Mouse (Mus musculus) hindlimb bud, embryonic 11.5 days (tissue): ENCODE measurements around the gene Gfod1.

ENCODE experiments used
- DNase-seq: peaks from one replicate; pipeline ENCODE4 v3.0.0-alpha.2; 2012; ENCODE audit warnings: low read depth, low spot score; ENCODE audit errors: extremely low spot score

Gene Gfod1

GRCm38 (mm10) chr13:43208914-43209439 is 95.0 kb downstream of the Gfod1 start:
- DNase-seq: no peak

DNA sequence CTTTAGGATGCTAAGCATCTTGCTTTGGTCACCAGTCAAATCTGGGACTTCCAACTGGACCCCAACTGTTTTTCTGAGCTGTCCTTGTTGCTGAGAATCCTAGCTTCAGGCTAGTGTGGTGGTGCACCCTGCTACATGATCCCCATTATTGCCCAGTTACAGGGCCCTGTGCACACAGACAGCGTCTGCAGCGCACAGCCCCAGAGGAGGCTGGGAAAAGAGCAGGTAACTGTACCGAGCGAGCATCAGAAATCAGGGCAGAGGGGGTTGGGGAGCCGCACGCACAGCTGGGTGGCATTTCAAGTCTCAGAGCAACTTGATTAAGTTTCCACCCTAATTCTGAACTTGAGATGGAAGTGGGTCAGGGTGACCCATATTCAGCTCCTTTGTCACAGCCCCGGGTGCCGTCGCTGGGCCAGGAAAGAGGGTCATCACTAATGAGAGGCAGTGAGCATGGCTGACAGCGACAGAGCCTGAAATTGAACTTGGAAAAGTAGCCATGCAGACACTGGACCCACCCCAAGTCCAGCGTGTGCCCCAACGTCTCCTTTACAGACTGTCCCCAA is 97.8 kb downstream of the Gfod1 start:
- no peak for DNase-seq

GRCm38 (mm10) chr13:43203641-43204040 is 100.3 kb downstream of the Gfod1 start:
- DNase-seq: no peak

DNA sequence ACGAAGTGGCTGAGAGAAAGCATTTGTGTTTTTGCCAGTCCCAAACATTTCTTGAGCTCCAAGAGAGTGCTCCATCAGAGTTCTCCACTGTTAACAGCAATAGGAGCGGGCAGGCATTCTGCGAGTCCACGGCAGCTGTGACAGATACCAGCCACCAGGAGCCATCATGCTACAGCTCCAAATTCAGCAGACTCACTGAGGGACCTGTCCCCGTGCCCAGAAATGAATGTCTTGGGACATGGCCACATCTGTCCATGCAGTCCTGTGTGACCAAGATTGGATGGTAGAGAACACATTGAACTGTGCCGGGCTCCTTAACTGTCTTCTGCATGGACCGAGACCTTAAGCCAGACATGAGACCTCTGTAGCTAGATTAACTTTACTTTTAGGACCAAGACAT is 100.7 kb downstream of the Gfod1 start:
- DNase-seq: no peak

- DNase-seq: no peak
Measured at GRCm38 (mm10) chr13:43202351-43202750, 101.6 kb downstream of the Gfod1 start.

- DNase-seq: no peak
Measured at GRCm38 (mm10) chr13:43201033-43201432, 102.9 kb downstream of the Gfod1 start.

GRCm38 (mm10) chr13:43200473-43200872 is 103.5 kb downstream of the Gfod1 start:
- no peak for DNase-seq

DNA sequence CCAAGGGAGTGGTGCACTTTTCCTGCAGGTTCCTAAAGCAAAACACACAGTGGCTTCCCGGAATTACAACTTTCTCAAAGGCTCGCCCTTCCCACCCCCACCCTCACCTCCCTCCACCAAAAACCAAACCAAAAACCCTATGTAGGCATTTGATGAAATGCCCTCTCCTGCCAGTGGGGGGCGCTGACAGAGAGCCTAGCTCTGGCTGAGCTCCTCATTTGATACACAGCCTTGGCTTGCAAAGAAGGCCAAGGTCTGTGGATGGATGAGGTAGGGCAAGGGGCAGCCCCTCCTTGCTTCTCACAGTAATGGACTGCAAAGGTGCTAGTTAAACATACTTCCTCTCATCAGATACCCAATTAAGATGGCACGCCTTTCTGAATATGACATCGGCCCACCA is 104.2 kb downstream of the Gfod1 start:
- DNase-seq: no peak

DNA sequence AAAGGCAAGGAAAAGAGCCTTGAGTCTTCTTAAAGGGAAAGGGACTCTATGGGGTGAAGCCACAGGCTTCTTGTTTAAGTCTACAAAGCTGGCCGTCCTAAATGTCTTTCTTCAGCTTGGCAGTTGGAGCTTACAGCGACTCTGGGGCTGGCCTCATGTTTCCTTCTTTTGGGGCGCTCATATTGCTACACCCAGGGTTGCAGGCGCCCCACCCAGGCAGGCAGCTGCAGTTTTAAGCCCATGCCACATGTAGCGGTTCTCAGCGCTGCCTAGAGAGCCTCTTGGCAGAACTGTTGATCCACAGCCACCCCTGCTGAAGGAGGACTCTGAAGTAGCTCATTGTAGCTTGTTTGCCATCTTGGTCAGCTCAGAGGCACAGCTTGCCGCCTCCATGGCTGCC is 104.7 kb downstream of the Gfod1 start:
- DNase-seq: no peak

DNA sequence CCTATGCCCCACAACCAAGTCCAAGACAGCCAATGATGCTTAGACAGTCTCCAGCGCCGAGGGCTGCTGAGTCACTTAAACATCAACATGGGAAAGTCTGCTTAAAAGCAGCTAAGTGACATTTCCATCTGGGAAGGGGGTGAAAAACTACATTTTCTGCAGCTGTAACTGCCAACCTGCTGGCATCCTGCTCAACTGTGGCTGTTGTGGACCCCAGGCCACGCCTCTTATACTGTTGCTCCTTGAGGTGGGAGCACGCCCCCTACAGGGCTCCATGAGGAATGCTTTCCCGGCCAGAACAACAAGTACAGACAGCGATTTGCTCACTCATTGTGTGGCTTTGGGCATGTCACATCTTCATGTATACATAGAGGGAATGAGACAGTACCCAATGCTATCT is 106.8 kb downstream of the Gfod1 start:
- no peak for DNase-seq

GRCm38 (mm10) chr13:43196000-43196399 is 108.0 kb downstream of the Gfod1 start:
- no peak for DNase-seq

GRCm38 (mm10) chr13:43193932-43194331 is 110.0 kb downstream of the Gfod1 start:
- no peak for DNase-seq

DNA sequence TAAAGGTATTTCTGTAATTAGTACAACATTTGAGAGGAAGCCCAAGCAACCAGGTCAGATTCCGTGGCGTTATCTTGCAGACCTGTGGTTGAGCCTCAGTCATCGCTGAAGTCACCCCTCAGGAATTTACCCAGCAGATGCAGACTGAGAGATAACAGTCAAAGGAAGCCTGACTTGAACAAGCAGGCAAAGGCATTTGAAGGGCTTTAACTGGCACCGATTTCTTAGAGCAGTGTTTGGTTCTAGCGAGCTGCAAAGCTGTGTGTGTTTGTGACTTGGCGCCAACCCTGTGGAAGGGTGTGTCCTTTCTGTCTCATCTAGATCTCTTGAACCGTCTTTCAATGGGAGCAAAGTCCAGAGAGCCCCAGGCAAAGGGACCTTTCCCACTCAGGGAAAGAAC is 110.7 kb downstream of the Gfod1 start:
- DNase-seq: no peak

- DNase-seq: no peak
Measured at GRCm38 (mm10) chr13:43191741-43192192, 112.2 kb downstream of the Gfod1 start.

- no peak for DNase-seq
Measured at GRCm38 (mm10) chr13:43191290-43191689, 112.7 kb downstream of the Gfod1 start.

DNA sequence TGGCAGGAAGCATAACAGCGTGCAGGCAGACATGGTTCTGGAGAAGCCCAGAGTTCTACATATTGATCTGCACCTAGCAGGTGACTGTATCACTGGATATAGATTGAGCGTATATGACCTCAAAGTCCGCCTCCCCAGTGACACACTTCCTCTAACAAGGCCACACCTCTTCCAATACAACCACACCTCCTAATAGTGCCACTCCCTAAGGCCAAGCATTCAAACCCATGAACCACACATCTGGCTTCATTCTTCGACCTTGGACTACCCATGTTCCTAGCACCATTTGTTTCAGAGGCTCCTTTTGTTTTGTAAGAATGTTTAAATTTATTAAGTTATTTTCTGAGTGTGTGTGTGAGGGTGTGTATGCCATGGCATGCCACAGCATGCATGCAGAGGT is 116.2 kb downstream of the Gfod1 start:
- DNase-seq: no peak

DNA sequence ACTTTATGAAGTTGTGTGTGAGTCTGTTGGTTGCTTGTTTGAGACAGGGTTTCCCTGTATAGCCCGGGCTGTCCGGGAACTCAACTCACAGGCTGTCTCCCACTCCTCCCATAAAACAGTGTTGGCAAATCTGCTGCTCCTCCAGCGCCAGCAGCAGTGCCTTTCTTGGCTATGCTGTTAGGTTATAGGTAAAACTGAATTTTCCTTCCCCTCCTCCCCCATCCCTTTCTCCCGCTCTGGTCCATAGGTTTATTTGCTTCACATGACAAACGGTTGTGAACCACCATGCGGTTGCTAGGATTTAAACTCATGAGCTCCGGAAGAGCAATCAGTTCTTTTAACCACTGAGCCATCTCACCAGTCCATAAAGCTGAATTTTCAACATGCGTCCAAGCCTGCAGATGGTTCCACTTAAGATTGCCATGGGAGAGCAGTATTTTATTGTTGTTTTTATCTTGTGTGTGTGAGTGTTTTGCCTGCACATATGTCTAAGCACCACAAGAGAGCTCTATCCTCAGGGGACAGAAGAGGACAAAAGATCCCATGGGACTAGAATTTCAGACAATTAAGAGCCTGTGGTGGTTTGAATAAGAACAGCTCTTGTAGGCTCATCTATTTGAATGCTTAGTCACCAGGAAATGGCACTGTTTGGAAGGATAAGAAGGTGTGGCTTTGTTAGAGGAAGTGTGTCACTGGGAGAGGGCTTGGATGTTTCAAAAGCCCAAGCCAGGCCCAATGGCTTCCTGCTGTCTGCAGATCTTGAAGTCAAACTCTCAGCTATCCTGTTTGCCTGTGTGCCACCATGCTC is 120.5 kb downstream of the Gfod1 start:
- DNase-seq: peak; percentile 28

DNA sequence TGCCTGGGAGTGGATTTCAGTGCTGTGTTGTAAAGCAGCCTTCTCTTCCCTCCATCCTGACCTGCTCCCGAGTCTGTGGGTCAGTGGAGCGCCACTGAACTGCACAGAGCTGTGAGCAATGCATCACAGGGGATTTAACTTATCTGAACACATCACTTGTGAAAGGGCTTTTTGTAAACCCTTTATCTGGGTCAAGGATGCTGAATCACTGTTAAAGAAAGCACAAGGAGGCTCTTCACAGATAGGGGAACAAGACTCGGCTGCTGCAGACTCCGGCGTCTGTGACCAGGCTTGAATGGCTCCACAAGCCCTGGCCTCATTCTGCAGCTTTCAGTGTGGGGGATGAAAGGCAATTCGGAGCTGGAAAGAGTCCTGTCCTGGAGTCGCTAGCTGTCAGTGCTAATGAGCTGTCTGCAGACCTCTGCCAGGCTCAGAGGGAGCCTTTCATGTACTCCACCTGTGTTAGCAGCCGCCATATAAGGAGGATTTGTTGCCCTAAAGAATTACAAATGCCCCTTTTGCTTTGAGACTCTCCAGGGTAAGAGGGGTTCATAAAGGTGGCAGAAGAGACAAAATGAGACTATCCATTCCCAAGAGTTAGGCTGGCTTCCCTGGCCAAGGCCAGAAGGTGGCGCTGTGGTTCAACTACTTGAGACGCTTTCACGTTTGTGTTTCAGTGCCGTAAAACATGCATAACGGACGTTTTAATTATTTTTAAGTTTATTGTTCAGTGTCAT is 121.3 kb downstream of the Gfod1 start:
- peak; percentile 89 for DNase-seq

GRCm38 (mm10) chr13:43181104-43181503 is 122.9 kb downstream of the Gfod1 start:
- no peak for DNase-seq

- no peak for DNase-seq
Measured at GRCm38 (mm10) chr13:43177317-43177716, 126.7 kb downstream of the Gfod1 start.

GRCm38 (mm10) chr13:43176676-43177075 is 127.3 kb downstream of the Gfod1 start:
- no peak for DNase-seq

DNA sequence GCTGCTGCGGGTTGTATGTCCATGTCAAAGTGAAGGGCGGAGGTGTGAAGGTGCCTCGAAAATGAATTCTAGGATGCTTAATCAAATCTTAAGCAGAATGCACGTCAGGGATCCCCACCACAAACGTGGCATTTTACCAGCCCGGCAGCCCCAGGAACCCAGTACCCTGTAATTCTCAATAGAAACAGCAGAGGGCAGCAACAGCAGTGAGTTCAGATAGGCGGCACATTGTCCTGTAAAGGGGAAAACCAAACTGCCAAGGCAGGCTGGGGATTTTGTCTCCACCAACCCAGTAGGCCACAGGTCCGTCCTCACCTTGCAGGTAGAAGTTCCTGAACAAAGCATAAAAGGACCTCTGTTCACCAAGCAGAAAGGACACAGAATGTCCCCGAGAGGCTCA is 130.7 kb downstream of the Gfod1 start:
- peak; percentile 56 for DNase-seq
